Mouse (Mus musculus): ENCODE results near the gene Setd1a.

DNA sequence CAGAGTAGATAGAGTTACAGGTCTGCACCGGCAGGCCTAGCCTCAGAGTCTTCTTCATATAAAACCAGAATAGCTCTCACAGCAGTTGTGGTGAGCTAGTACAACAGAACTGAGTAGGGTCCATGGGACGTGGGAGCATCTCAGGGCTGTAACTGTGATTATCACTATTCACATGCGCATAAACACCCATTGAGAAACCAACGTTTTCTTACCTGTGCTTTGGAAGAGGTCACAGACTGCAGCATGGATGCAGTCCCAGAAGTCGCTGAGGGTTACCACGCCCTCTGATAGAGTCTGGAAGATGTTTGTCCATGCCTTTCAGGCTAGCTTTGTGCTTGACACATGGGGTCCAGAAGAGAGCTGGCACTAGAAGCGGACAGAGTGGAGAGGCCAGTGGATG, 22.7 kb upstream of the Setd1a start:
- TF ChIP-seq MAZ (IDR thresholded peaks at IDR 0.05; ENCODE audit: low read depth, low read length) (no peak), SIN3A (IDR thresholded peaks at IDR 0.05; ENCODE audit: low read length) (no peak), ZKSCAN1 (IDR thresholded peaks at IDR 0.05; ENCODE audit: low read depth, low read length) (no peak), ETS1 (IDR thresholded peaks at IDR 0.05; ENCODE audit: low read depth, low read length) (no peak), CTCF (IDR thresholded peaks at IDR 0.05 in 2 of 3, conservative IDR thresholded peaks at IDR 0.05 in 1 of 3; ENCODE audit: control insufficient read depth in 1 of 3, insufficient read depth in 1 of 3, low read depth in 2 of 3, low read length in 3 of 3, poor library complexity in 1 of 3, severe bottlenecking in 1 of 3) (no peak), MAX (IDR thresholded peaks at IDR 0.05; ENCODE audit: low read length) (no peak), MXI1 (IDR thresholded peaks at IDR 0.05; ENCODE audit: low read depth, low read length) (no peak)
